Mouse (Mus musculus) heart, postnatal 25 days (tissue): Measurements from ENCODE around the gene Btbd8. TPM values are rescaled to one million over a fixed set of nuclear protein-coding genes. Genes with fewer than 3 reads are reported as not detected.

Experiments used
- DNase-seq: peaks from one replicate; pipeline ENCODE4 v3.0.0; 2022; ENCODE audit warnings: low spot score
- intact Hi-C: fragments of 180-260 bp; cut with DNase I; formaldehyde crosslinking; loops from one replicate; pipeline ENCODE4 v1.15.1; 2025
- total RNA-seq, 2 experiments: library from RNA; stranded (reverse); gene quantifications; 2 replicates each; pipeline ENCODE4 v1.2.3; 2021

The Btbd8 gene
- total RNA-seq, 2 experiments from 2014 or later = 4.4 to 5.4 TPM

- DNase-seq = no peak
- intact Hi-C loops = no loop called here
Observed at GRCm38 (mm10) chr5:107510503-107510902, 72.7 kb downstream of the Btbd8 start.

- intact Hi-C loops = no loop called here
- no peak for DNase-seq
Observed at GRCm38 (mm10) chr5:107511326-107511725, 73.5 kb downstream of the Btbd8 start.

GRCm38 (mm10) chr5:107513583-107513982 is 75.8 kb downstream of the Btbd8 start:
- no peak for DNase-seq
- intact Hi-C loops = no loop called here

GRCm38 (mm10) chr5:107515453-107515852 is 77.7 kb downstream of the Btbd8 start:
- no peak for DNase-seq
- intact Hi-C loops = no loop called here

- no peak for DNase-seq
- intact Hi-C loops = no loop called here
Observed at GRCm38 (mm10) chr5:107516087-107516486, 78.3 kb downstream of the Btbd8 start.

GRCm38 (mm10) chr5:107518602-107519001 is 80.8 kb downstream of the Btbd8 start:
- no peak for DNase-seq
- intact Hi-C loops = no loop called here

- intact Hi-C loops = no loop called here
- no peak for DNase-seq
Observed at GRCm38 (mm10) chr5:107521386-107521785, 83.6 kb downstream of the Btbd8 start.

GRCm38 (mm10) chr5:107521897-107522296 is 84.1 kb downstream of the Btbd8 start:
- intact Hi-C loops = no loop called here
- peak; percentile 12 for DNase-seq

GRCm38 (mm10) chr5:107524281-107524680 is 86.5 kb downstream of the Btbd8 start:
- no peak for DNase-seq
- intact Hi-C loops = no loop called here

GRCm38 (mm10) chr5:107528856-107529255 is 91.1 kb downstream of the Btbd8 start:
- DNase-seq = no peak
- intact Hi-C loops = no loop called here

GRCm38 (mm10) chr5:107533590-107533989 is 95.8 kb downstream of the Btbd8 start:
- no peak for DNase-seq
- intact Hi-C loops = no loop called here

- intact Hi-C loops = no loop called here
- no peak for DNase-seq
Observed at GRCm38 (mm10) chr5:107534581-107534980, 96.8 kb downstream of the Btbd8 start, which contains the start of gene 1700028K03Rik. Gene 1700028K03Rik, plus strand, starts transcription at chr5:107534709.

GRCm38 (mm10) chr5:107541696-107542095 is 103.9 kb downstream of the Btbd8 start:
- DNase-seq = no peak
- intact Hi-C loops = no loop called here

GRCm38 (mm10) chr5:107545927-107546326 is 108.1 kb downstream of the Btbd8 start:
- DNase-seq = no peak
- intact Hi-C loops = no loop called here

GRCm38 (mm10) chr5:107547955-107548354 is 110.2 kb downstream of the Btbd8 start:
- intact Hi-C loops = no loop called here
- no peak for DNase-seq

- no peak for DNase-seq
Observed at GRCm38 (mm10) chr5:107548444-107548843, 110.6 kb downstream of the Btbd8 start.

GRCm38 (mm10) chr5:107554336-107554735 is 116.5 kb downstream of the Btbd8 start:
- intact Hi-C loops = no loop called here
- DNase-seq = no peak

More at GRCm38 (mm10) chr5:107548444-107548843, 110.6 kb downstream of the Btbd8 start:
- intact Hi-C loops = no loop called here

GRCm38 (mm10) chr5:107556969-107557368 is 119.2 kb downstream of the Btbd8 start:
- no peak for DNase-seq
- intact Hi-C loops = no loop called here

Other genes starting within 250 kb of the Btbd8 start
- gene Tgfbr3, start 148.4 kb upstream of the Btbd8 start, total RNA-seq = 10 to 100 TPM; 42.9 to 50.8 TPM
- gene Brdt, start 106.8 kb upstream of the Btbd8 start, total RNA-seq = under 1 TPM; 0.26 to 0.56 TPM
- gene Ephx4, start 35.3 kb upstream of the Btbd8 start, total RNA-seq = under 1 TPM in 1 of 2 experiments, not detected in 1; 0.26 TPM
- not detected for gene Lpcat2b, start 6.4 kb upstream of the Btbd8 start, total RNA-seq
- gene Gm42669, start 69.6 kb downstream of the Btbd8 start, total RNA-seq = under 1 TPM in 1 of 2 experiments, not detected in 1; 0.08 TPM
- gene 1700028K03Rik, start 96.7 kb downstream of the Btbd8 start, total RNA-seq = not detected
- 1 to 10 TPM; 7.3 to 7.7 TPM for gene Rpap2, start 159.4 kb downstream of the Btbd8 start, total RNA-seq
- 1 to 10 TPM; 4.2 to 5.0 TPM for gene Glmn, start 159.9 kb downstream of the Btbd8 start, total RNA-seq